Mouse (Mus musculus): Measurements from ENCODE around the gene Fgd3. TPM values are rescaled to one million over a fixed set of nuclear protein-coding genes. Genes with fewer than 3 reads are reported as not detected.

Gene Fgd3
- total RNA-seq, 1 experiment from 2014 or later, result 44.6 TPM

GRCm38 (mm10) chr13:49309501-49309900, 10.6 kb downstream of the Fgd3 start:
- ATAC-seq (replicated peaks; ENCODE audit: insufficient number of reproducible peaks, low FRiP score, low TSS enrichment, poor library complexity, severe bottlenecking), result no peak; the same call in 1 of the 2 replicates

- peak; percentile 83 for ATAC-seq (replicated peaks; ENCODE audit: insufficient number of reproducible peaks, low FRiP score, low TSS enrichment, poor library complexity, severe bottlenecking)
Observed at GRCm38 (mm10) chr13:49308861-49309403, 11.2 kb downstream of the Fgd3 start.

GRCm38 (mm10) chr13:49308206-49308605, 11.9 kb downstream of the Fgd3 start:
- ATAC-seq (replicated peaks; ENCODE audit: insufficient number of reproducible peaks, low FRiP score, low TSS enrichment, poor library complexity, severe bottlenecking), result no peak; the same call in 1 of the 2 replicates

GRCm38 (mm10) chr13:49307311-49307969, 12.7 kb downstream of the Fgd3 start:
- ATAC-seq (replicated peaks; ENCODE audit: insufficient number of reproducible peaks, low FRiP score, low TSS enrichment, poor library complexity, severe bottlenecking), result peak; percentile 16

GRCm38 (mm10) chr13:49306771-49307310, 13.3 kb downstream of the Fgd3 start:
- ATAC-seq (replicated peaks; ENCODE audit: insufficient number of reproducible peaks, low FRiP score, low TSS enrichment, poor library complexity, severe bottlenecking), result no peak

- no peak for ATAC-seq (replicated peaks; ENCODE audit: insufficient number of reproducible peaks, low FRiP score, low TSS enrichment, poor library complexity, severe bottlenecking)
Observed at GRCm38 (mm10) chr13:49300771-49301170, 19.3 kb downstream of the Fgd3 start.

GRCm38 (mm10) chr13:49298514-49299381, 21.4 kb downstream of the Fgd3 start:
- ATAC-seq (replicated peaks; ENCODE audit: insufficient number of reproducible peaks, low FRiP score, low TSS enrichment, poor library complexity, severe bottlenecking), result peak; percentile 82

GRCm38 (mm10) chr13:49296270-49296669, 23.8 kb downstream of the Fgd3 start:
- no peak for ATAC-seq (replicated peaks; ENCODE audit: insufficient number of reproducible peaks, low FRiP score, low TSS enrichment, poor library complexity, severe bottlenecking)

GRCm38 (mm10) chr13:49294108-49294507, 26.0 kb downstream of the Fgd3 start:
- ATAC-seq (replicated peaks; ENCODE audit: insufficient number of reproducible peaks, low FRiP score, low TSS enrichment, poor library complexity, severe bottlenecking), result no peak

GRCm38 (mm10) chr13:49291949-49292348, 28.2 kb downstream of the Fgd3 start:
- ATAC-seq (replicated peaks; ENCODE audit: insufficient number of reproducible peaks, low FRiP score, low TSS enrichment, poor library complexity, severe bottlenecking), result peak; percentile 65

- ATAC-seq (replicated peaks; ENCODE audit: insufficient number of reproducible peaks, low FRiP score, low TSS enrichment, poor library complexity, severe bottlenecking), result no peak
Observed at GRCm38 (mm10) chr13:49291398-49291797, 28.7 kb downstream of the Fgd3 start.

GRCm38 (mm10) chr13:49287224-49287623, 32.9 kb downstream of the Fgd3 start:
- ATAC-seq (replicated peaks; ENCODE audit: insufficient number of reproducible peaks, low FRiP score, low TSS enrichment, poor library complexity, severe bottlenecking), result no peak

GRCm38 (mm10) chr13:49286750-49287149, 33.4 kb downstream of the Fgd3 start:
- no peak for ATAC-seq (replicated peaks; ENCODE audit: insufficient number of reproducible peaks, low FRiP score, low TSS enrichment, poor library complexity, severe bottlenecking)

GRCm38 (mm10) chr13:49283686-49284085, 36.4 kb downstream of the Fgd3 start:
- no peak for ATAC-seq (replicated peaks; ENCODE audit: insufficient number of reproducible peaks, low FRiP score, low TSS enrichment, poor library complexity, severe bottlenecking)

GRCm38 (mm10) chr13:49282168-49282567, 37.9 kb downstream of the Fgd3 start:
- ATAC-seq (replicated peaks; ENCODE audit: insufficient number of reproducible peaks, low FRiP score, low TSS enrichment, poor library complexity, severe bottlenecking), result no peak

GRCm38 (mm10) chr13:49271831-49272765, 48.0 kb downstream of the Fgd3 start:
- peak; percentile 88 for ATAC-seq (replicated peaks; ENCODE audit: insufficient number of reproducible peaks, low FRiP score, low TSS enrichment, poor library complexity, severe bottlenecking)

GRCm38 (mm10) chr13:49270500-49270899, 49.6 kb downstream of the Fgd3 start:
- ATAC-seq (replicated peaks; ENCODE audit: insufficient number of reproducible peaks, low FRiP score, low TSS enrichment, poor library complexity, severe bottlenecking), result no peak

GRCm38 (mm10) chr13:49267645-49268044, 52.5 kb downstream of the Fgd3 start:
- no peak for ATAC-seq (replicated peaks; ENCODE audit: insufficient number of reproducible peaks, low FRiP score, low TSS enrichment, poor library complexity, severe bottlenecking)

Data from monocyte, adult 5-6 weeks (primary cell).